1 mouse cellular context compared by ENCODE assay signal in the genomic region with DNA sequence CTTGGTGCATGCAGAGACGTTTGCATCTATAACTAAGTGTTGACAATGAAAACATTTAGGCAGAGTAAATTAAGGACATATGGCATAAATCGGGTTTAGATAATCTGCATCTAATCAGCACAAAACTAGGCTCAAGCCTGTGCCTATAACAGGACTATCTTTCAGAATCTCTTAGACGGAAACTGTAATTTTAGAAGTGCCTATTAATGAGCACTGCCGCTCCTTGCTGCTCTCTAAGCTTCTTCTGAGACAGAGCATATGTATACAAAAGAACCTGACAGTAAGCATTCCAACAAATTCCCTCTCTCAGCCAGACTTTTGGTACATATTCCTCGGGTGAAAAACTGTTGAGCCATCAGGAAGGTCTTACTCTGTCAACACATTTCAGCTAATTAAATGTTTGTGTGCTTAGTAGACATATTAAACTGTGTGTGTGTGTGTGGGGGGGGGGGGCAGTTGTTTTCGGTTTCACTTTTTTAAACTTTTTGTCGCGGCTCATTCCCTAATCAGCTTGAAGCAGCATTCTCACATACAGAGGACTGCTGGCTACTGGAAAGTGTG.
TF ChIP-seq lines count a peak whose summit lies in the region.

No protein-coding gene starts in this region.

TF ChIP-seq in MEL, 35 proteins besides CTCF, POLR2A, EP300 and RAD21 (continued from another document):
- TF ChIP-seq KAT2A (conservative IDR thresholded peaks at IDR 0.05; ENCODE audit: low read depth, low read length) (no peak), JUND (IDR thresholded peaks at IDR 0.05; ENCODE audit: low read depth, low read length) (no peak), ZNF384 (IDR thresholded peaks at IDR 0.05; ENCODE audit: low read depth, low read length) (no peak), ZMIZ1 (IDR thresholded peaks at IDR 0.05; ENCODE audit: low read depth, low read length) (no peak), MEF2A (IDR thresholded peaks at IDR 0.05; ENCODE audit: extremely low read depth, insufficient replicate concordance, low read depth, low read length, poor library complexity, severe bottlenecking) (no peak), SMC3 (IDR thresholded peaks at IDR 0.05; ENCODE audit: low read depth, low read length) (no peak), BHLHE40 (IDR thresholded peaks at IDR 0.05; ENCODE audit: borderline replicate concordance, low read depth, low read length) (no peak), MXI1 (IDR thresholded peaks at IDR 0.05; ENCODE audit: low read depth, low read length) (no peak), ZKSCAN1 (IDR thresholded peaks at IDR 0.05; ENCODE audit: low read depth, low read length) (no peak), TCF12 (IDR thresholded peaks at IDR 0.05; ENCODE audit: low read depth, low read length) (no peak)
